Mouse (Mus musculus) cerebellum, postnatal 4 days (tissue): ENCODE data around the gene Olfr154.
"Not testable (repeated sequence)": the region's sequence is repeated elsewhere in the genome, so short reads cannot be mapped to it uniquely, and the experiment has no call there.

Source experiments
- DNase-seq, 2 experiments: peaks; one replicate each; pipeline ENCODE4 v3.0.0; 2022; ENCODE audit warnings: low spot score in 2 of 2, mixed read lengths in 1 of 2

Olfr154 gene

DNA sequence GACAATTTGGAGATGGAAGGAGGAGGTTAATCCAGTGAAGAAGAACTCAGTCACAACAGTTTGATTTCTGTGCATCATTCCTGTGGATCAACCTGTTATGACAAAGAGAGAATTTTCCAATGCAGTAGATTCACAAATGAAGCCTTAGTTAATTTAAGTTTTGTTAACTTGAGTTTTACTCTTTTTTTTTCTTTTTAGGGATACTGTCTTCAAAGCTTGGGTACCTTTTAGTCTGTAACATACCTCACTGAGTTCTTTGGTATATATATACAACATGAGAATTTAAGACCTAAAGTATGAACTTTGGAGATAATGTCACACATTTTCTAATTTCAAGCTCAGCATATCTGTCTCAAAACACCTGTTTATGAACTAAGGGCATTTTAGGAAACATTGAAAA is at the start of gene Olfr154:
Gene Olfr154 (minus strand): TSS at position 101 of the 400 bp plus-strand sequence.
- not testable (repeated sequence) for DNase-seq

DNA sequence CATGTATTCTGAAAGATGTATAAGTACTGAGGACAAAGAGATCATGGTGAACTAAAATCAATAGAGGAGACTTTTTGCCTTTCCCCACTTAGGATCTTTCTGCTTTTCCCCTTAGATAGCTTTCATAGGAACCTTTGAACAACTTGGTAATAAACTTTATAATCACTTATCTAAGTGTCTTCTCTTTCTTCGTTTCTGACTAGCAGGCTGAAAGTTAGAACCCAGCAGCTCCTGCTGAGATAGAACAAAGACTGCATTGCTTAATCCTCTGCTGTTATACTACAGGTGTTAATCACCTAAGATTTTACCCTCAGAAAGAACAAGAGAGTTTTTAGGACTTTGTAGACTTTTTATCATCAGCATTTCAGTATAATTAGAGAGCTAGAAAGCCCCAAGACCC is 46.9 kb upstream of the Olfr154 start:
- no peak for DNase-seq

DNA sequence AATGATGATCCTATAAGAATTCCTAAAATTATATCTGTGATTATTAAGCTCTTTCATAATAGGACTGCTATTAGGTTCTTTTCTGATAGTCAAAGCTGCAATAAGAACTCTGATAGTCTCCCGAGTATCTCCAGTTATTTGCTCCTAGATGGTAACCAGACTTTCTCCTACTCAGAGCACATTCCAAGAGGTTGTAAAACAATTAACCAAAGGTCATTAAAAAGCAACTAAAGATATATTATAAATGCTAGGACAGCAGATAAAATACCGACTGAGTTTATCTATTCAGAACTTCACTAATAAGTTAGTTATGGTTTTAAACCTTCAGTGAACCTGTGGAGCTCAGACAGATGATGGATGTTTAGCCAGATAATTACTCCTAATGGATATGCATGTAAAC is 46.4 kb upstream of the Olfr154 start:
- DNase-seq = not testable (repeated sequence)

DNA sequence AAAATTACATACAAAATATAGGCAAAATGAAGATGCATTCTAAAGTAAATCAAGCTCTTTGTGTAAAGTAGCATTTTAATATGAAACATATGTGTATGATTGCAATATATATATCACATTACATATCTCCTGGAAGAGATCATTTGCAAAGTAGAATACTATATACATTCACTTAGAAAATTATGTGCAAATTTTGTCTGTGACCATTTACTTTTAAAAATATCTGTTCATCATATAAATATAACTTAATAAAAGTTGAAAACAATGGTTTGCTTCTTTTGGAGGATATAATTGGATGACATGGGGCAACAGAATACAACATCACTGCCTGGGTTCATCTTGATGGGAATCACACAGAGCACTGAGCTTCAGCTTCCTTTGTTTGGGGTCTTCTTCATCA is 24.9 kb upstream of the Olfr154 start, which contains the start of gene Olfr1008:
Gene Olfr1008 (plus strand): TSS at position 301 of the 400 bp plus-strand sequence.
- no peak for DNase-seq

DNA sequence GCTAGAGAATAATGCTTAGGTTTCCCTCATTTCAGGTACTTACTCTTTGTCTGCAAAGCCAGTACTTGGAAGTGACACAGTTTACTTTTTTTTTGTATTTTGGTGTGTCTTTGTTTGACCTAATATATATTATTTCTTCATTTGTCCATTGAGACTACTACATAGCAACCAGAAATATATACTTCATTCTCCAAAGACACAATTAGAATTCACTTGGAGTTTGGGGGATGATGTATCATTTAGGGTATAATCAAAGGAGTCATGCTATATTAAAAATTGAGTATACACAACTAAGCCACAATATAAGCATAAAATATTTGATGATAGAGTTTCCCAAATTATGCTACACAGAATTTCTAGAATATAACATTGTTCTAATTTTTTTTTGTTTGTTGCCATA is 14.4 kb upstream of the Olfr154 start, which contains the start of gene Olfr1006:
Gene Olfr1006 (minus strand): TSS at position 101 of the 400 bp plus-strand sequence.
- DNase-seq = no peak

DNA sequence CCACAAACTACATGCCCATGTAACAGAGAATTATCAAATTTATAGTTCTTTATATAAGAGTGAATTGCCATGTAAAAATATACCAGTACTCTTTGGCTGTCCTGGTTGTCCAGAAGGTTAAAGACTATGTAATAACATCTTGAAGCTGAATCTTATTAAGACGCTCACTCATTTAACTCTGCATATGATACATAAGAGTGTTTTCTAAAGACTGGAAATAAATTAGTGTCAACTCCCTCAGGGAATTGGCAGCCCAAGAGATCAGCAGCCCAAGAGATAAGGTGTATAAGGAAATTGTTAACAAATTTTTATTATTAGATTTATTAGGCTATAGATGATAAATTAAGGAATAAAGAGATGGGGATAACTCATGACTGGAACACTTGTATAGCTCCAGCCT is 13.7 kb downstream of the Olfr154 start, which contains the start of gene Olfr1002:
Gene Olfr1002 (minus strand): TSS at position 101 of the 400 bp plus-strand sequence.
- DNase-seq = no peak
